ENCODE assay signal across 9 mouse cellular contexts in the genomic region with DNA sequence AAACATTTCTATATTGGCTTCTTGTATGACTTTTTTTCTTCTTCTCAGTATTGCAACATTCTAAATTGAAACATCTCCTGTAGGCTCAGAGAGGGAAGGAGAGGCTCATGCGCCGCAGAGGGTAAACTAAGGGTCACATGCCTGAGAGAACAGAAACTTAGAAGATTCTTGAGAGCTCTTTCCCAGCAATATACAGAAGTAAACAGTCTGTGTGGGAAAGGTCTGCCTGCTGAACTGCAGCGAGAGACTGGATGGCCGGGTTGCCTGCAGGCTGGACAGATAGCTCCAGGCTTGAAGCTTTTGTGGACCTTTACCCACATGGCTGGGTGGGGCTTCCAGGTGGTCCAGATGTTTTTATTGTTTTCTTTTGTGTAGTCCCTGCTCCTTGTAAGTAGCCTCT. TPM values are rescaled to one million over a fixed set of nuclear protein-coding genes. Genes with fewer than 3 reads are reported as not detected.
DNase-seq lines count a peak whose midpoint lies in the region; ATAC-seq lines count a peak whose summit lies in the region.
"Had no signal": no experiment of that assay in that cellular context is flagged by ENCODE, and none has a peak within 500 bp of the region (broad histone marks: within the 10 kb centered on the region; RNA-seq: fewer than 3 reads in every experiment).

No protein-coding gene starts in this region.

- H3K9me3 ChIP-seq in embryonic facial prominence, embryonic 10.5 days = no peaks in the 10 kb centered on the region
- H3K9me3 ChIP-seq in liver, embryonic 11.5 days (ENCODE audit: control insufficient read depth, low read length) = no peaks in the 10 kb centered on the region
- H3K9me3 ChIP-seq in midbrain, embryonic 14.5 days (ENCODE audit: control insufficient read depth, low read length) = no peaks in the 10 kb centered on the region

- H3K4me3 ChIP-seq in embryonic facial prominence, embryonic 10.5 days = no peak overlapping the region
- H3K4me3 ChIP-seq in liver, embryonic 11.5 days (ENCODE audit: low read depth, low read length) = no peak overlapping the region
- H3K4me3 ChIP-seq in macrophage (ENCODE audit: inconsistent target) = peak overlapping the region; percentile 10; the same call in 1 of the 2 replicates
- H3K4me3 ChIP-seq in midbrain, embryonic 14.5 days (replicated peaks; ENCODE audit: low read depth, low read length) = no peak overlapping the region

- intact Hi-C loops in heart, postnatal 25 days (cut with DNase I) = no loop called here

- H3K27me3 ChIP-seq in embryonic facial prominence, embryonic 10.5 days (replicated peaks; ENCODE audit: low read depth, poor library complexity, severe bottlenecking) = no peaks in the 10 kb centered on the region
- H3K27me3 ChIP-seq in liver, embryonic 11.5 days (replicated peaks; ENCODE audit: control insufficient read depth, insufficient read depth, low read length) = no peaks in the 10 kb centered on the region
- H3K27me3 ChIP-seq in midbrain, embryonic 14.5 days (ENCODE audit: control insufficient read depth, insufficient read depth, low read length) = no peaks in the 10 kb centered on the region

- no peak overlapping the region for H3K4me2 ChIP-seq in liver, embryonic 11.5 days
- H3K4me2 ChIP-seq in midbrain, embryonic 14.5 days (ENCODE audit: low read length) = no peak overlapping the region

- H3K27ac ChIP-seq in embryonic facial prominence, embryonic 10.5 days (replicated peaks) = 0 out of 2 replicates have a peak overlapping the region, but pooled peaks have one; percentile 15
- peak overlapping the region; percentile 34; the same call in 1 of the 2 replicates for H3K27ac ChIP-seq in liver, embryonic 11.5 days (ENCODE audit: low read depth, low read length)
- H3K27ac ChIP-seq in macrophage = peak overlapping the region; percentile 80
- H3K27ac ChIP-seq in midbrain, embryonic 14.5 days (replicated peaks; ENCODE audit: low read depth, low read length) = no peak overlapping the region

- no peak overlapping the region for H3K9ac ChIP-seq in liver, embryonic 11.5 days (ENCODE audit: low read depth, low read length)
- H3K9ac ChIP-seq in midbrain, embryonic 14.5 days (replicated peaks; ENCODE audit: low read length) = no peak overlapping the region

- peaks cover 32% of the 10 kb centered on the region for H3K4me1 ChIP-seq in embryonic facial prominence, embryonic 10.5 days
- peaks cover 14% of the 10 kb centered on the region for H3K4me1 ChIP-seq in liver, embryonic 11.5 days (replicated peaks; ENCODE audit: control insufficient read depth, insufficient read depth, low read length)
- no peaks in the 10 kb centered on the region for H3K4me1 ChIP-seq in midbrain, embryonic 14.5 days (ENCODE audit: control insufficient read depth, insufficient read depth, low read length)

- WGBS in embryonic facial prominence, embryonic 10.5 days = 53% methylated on average over 4 of the region's 4 CpGs
- 45% methylated on average over 4 of the region's 4 CpGs for WGBS in liver, embryonic 11.5 days
- 3% methylated on average over 4 of the region's 4 CpGs for WGBS in macrophage (ENCODE audit: missing documents)
- whole genome bisulfite sequencing in midbrain, embryonic 14.5 days = 73% methylated on average over 4 of the region's 4 CpGs

- no peaks in the 10 kb centered on the region for H3K79me2 ChIP-seq in macrophage (ENCODE audit: inconsistent target)

- no peak for ATAC-seq in liver, embryonic 11.5 days (replicated peaks; ENCODE audit: low FRiP score)
- no peak for ATAC-seq in CD4-positive, CD25-positive, alpha-beta regulatory T cell, adult 4 months
- ATAC-seq in midbrain, embryonic 14.5 days (ENCODE audit: low FRiP score, low TSS enrichment) = no peak

- H3K36me3 ChIP-seq in embryonic facial prominence, embryonic 10.5 days (replicated peaks) = no peaks in the 10 kb centered on the region
- H3K36me3 ChIP-seq in liver, embryonic 11.5 days (ENCODE audit: control insufficient read depth, insufficient read depth, low read length) = no peaks in the 10 kb centered on the region
- H3K36me3 ChIP-seq in macrophage (ENCODE audit: inconsistent target) = no peaks in the 10 kb centered on the region
- H3K36me3 ChIP-seq in midbrain, embryonic 14.5 days (ENCODE audit: control insufficient read depth, insufficient read depth, low read length) = no peaks in the 10 kb centered on the region

- DNase-seq in heart, adult 11 months = peak; percentile 94
- no peak for DNase-seq in heart, postnatal 25 days (ENCODE audit: low spot score)
- DNase-seq in embryonic facial prominence, embryonic 10.5 days (ENCODE audit: low spot score) = no peak
- DNase-seq in liver, embryonic 11.5 days (ENCODE audit: low spot score) = no peak
- DNase-seq in left cerebral cortex, adult 18-20 months (ENCODE audit: low spot score in 2 of 2) = no peak
- no peak for DNase-seq in midbrain, embryonic 14.5 days
- DNase-seq: cerebellum, adult 2 months had no signal

RNA-seq across cellular contexts. Expression of gene Sowahc, which starts 43.9 kb away (rescaled TPM):
- 1 to 10 TPM; 1.6 to 2.0 TPM for total RNA-seq in heart, postnatal 25 days (2021)
- 12.4 and 12.8 TPM in 2 replicates for polyA plus RNA-seq in embryonic facial prominence, embryonic 10.5 days (2016; fragmentation: Nextera tagmentation; extraction: Ambion mirVana)
- 3.6 and 4.5 TPM in 2 replicates for polyA plus RNA-seq in liver, embryonic 11.5 days (2014; fragmentation: Nextera tagmentation; extraction: Ambion mirVana)
- 100 to 1,000 TPM in 6 of 26 experiments, 10 to 100 TPM in 20; 14.5 to 135 (median 64.2) TPM for total RNA-seq in macrophage (2018; cell fraction: chromatin; rRNA removed)
- 100 to 1,000 TPM in 6 of 26 experiments, 10 to 100 TPM in 20; 10.2 to 171 (median 41.6) TPM for total RNA-seq in macrophage (2018; cell fraction: cytosol; rRNA removed)
- 100 to 1,000 TPM in 18 of 26 experiments, 10 to 100 TPM in 8; 19.9 to 213 (median 131) TPM for total RNA-seq in macrophage (2018; cell fraction: nucleus; rRNA removed)
- polyA plus RNA-seq in macrophage (2018) = 4.8 to 13.0 TPM (median 11.4 TPM) in 3 replicates
- 1 to 10 TPM; 6.9 to 7.8 TPM for total RNA-seq in left cerebral cortex, adult 18-20 months (2021)
- polyA plus RNA-seq in CD4-positive, CD25-positive, alpha-beta regulatory T cell, adult 4 months (2017; shearing (Covaris generic)) = under 1 TPM; 0.25 to 0.74 TPM
- 17.7 and 18.3 TPM in 2 replicates for polyA plus RNA-seq in midbrain, embryonic 14.5 days (2014; fragmentation: Nextera tagmentation; extraction: Ambion mirVana)

RNA-seq across cellular contexts. Expression of gene Sept10, which starts 44.0 kb away (rescaled TPM):
- total RNA-seq in heart, postnatal 25 days (2021) = 10 to 100 TPM; 15.6 to 16.6 TPM
- polyA plus RNA-seq in embryonic facial prominence, embryonic 10.5 days (2016; fragmentation: Nextera tagmentation; extraction: Ambion mirVana) = 36.8 and 37.3 TPM in 2 replicates
- polyA plus RNA-seq in liver, embryonic 11.5 days (2014; fragmentation: Nextera tagmentation; extraction: Ambion mirVana) = 28.4 and 30.9 TPM in 2 replicates
- 10 to 100 TPM in 19 of 26 experiments, 1 to 10 TPM in 7; 7.7 to 21.8 (median 14.4) TPM for total RNA-seq in macrophage (2018; cell fraction: chromatin; rRNA removed)
- 10 to 100 TPM in 5 of 26 experiments, 1 to 10 TPM in 21; 6.5 to 11.9 (median 7.7) TPM for total RNA-seq in macrophage (2018; cell fraction: cytosol; rRNA removed)
- 10 to 100 TPM in 15 of 26 experiments, 1 to 10 TPM in 11; 6.0 to 20.0 (median 10.2) TPM for total RNA-seq in macrophage (2018; cell fraction: nucleus; rRNA removed)
- polyA plus RNA-seq in macrophage (2018) = 5.6 to 10.3 TPM (median 8.2 TPM) in 3 replicates
- total RNA-seq in left cerebral cortex, adult 18-20 months (2021) = 1 to 10 TPM; 5.5 to 7.1 TPM
- polyA plus RNA-seq in CD4-positive, CD25-positive, alpha-beta regulatory T cell, adult 4 months (2017; shearing (Covaris generic)) = 1 to 10 TPM; 1.1 to 1.7 TPM
- 8.9 and 18.4 TPM in 2 replicates for polyA plus RNA-seq in midbrain, embryonic 14.5 days (2014; fragmentation: Nextera tagmentation; extraction: Ambion mirVana)

RNA-seq across cellular contexts. Expression of gene P4ha1, which starts 57.4 kb away (rescaled TPM):
- total RNA-seq in heart, postnatal 25 days (2021) = 10 to 100 TPM; 36.6 to 51.2 TPM
- 49.3 and 55.7 TPM in 2 replicates for polyA plus RNA-seq in embryonic facial prominence, embryonic 10.5 days (2016; fragmentation: Nextera tagmentation; extraction: Ambion mirVana)
- polyA plus RNA-seq in liver, embryonic 11.5 days (2014; fragmentation: Nextera tagmentation; extraction: Ambion mirVana) = 60.6 and 61.1 TPM in 2 replicates
- total RNA-seq in macrophage (2018; cell fraction: chromatin; rRNA removed) = 100 to 1,000 TPM in 1 of 26 experiments, 10 to 100 TPM in 25; 21.6 to 111 (median 52.5) TPM
- total RNA-seq in macrophage (2018; cell fraction: cytosol; rRNA removed) = 100 to 1,000 TPM in 3 of 26 experiments, 10 to 100 TPM in 23; 38.2 to 109 (median 58.9) TPM
- 100 to 1,000 TPM in 14 of 26 experiments, 10 to 100 TPM in 12; 53.3 to 199 (median 119) TPM for total RNA-seq in macrophage (2018; cell fraction: nucleus; rRNA removed)
- 45.8 to 78.9 TPM (median 65.6 TPM) in 3 replicates for polyA plus RNA-seq in macrophage (2018)
- 10 to 100 TPM; 44.8 to 49.7 TPM for total RNA-seq in left cerebral cortex, adult 18-20 months (2021)
- 10 to 100 TPM; 53.7 to 54.3 TPM for polyA plus RNA-seq in CD4-positive, CD25-positive, alpha-beta regulatory T cell, adult 4 months (2017; shearing (Covaris generic))
- polyA plus RNA-seq in midbrain, embryonic 14.5 days (2014; fragmentation: Nextera tagmentation; extraction: Ambion mirVana) = 15.7 and 22.4 TPM in 2 replicates
